Mouse (Mus musculus): ENCODE results near the gene Bid.

The Bid gene

DNA sequence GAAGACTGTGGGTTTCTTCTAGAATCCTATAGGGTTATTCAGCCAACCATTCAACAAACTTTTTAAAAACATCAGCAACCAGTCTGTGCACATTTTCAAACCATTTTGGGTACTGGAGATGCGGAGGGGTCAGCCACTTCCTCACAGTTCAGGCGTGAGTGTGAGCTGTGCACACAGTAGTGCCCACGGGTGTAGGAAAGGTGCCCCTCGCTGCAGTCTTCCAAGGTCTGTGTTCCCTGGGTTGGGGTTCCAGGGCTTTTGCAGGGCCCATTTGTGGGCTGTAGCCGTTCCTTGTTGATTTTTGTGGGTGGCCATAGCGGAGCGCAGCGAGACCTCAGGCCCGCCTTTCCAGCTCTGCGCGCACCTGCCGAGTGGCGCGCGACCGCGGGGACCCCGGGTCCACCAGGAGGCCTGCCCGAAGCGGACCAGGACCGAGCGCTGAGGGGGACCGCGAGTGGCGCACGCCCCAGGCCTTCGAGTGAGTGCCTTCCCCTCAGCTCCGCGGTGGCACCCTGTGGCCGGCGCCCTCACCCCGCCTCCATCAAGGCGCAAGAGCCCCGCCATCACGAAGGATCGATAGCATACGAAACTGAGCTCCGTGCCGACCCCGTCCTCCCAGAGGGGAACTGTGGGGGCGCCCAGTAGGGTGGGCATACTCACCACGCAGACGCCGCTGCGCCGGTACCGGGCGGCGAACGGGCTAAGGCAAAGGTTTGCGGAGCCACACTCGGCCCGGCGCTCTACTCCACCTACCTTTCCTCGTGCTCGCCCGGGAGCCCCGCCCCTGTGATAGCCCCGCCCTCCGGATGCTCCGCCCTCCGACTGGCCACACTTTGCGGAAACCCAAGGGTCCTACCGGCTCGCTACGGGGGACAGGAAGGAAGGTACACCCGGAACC is at the start of gene Bid:
Bid (minus strand) TSS at position 780 of the 898 bp plus-strand sequence.
- DNase-seq (ENCODE audit: low spot score) = peak; percentile 93

DNA sequence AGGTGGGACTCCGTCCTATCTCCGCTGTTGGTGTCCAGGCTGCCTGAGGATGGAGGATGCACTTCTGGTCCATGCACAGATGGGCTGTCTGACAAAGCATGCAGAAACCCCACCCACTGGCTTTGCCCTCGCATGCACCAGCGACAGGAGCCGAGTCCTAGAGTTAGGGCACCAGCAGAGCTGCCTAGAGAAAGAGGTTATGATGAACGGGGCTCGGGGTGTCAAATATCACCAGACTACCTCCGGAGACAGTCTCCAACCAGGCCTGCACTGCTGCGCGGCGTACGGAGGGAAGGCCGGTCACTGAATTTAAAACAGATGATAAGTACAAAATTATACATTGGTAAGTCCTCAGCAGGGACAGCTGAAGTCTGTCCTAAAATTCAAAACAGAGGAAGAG is 49.2 kb upstream of the Bid start:
- DNase-seq (ENCODE audit: low spot score) = no peak

DNA sequence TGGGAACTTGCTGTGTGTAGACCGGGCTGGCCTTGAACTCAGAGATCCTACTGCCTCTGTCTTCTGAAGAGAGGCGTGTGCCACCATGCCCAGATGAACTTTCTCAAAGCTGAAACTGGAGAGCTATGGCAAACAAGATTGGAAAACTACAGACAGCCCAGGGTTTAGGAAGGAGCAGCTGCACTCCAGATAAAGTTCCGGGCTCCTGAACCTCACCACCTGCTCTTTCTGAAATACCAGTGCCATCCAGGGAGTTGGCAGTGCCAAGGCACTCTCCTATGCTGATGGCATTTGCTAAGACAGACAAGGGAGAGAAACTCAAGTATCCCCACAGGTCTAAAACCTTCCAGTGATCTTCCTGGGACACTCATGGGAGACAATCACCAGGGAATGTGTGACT is 47.5 kb upstream of the Bid start:
- no peak for DNase-seq (ENCODE audit: low spot score)

DNA sequence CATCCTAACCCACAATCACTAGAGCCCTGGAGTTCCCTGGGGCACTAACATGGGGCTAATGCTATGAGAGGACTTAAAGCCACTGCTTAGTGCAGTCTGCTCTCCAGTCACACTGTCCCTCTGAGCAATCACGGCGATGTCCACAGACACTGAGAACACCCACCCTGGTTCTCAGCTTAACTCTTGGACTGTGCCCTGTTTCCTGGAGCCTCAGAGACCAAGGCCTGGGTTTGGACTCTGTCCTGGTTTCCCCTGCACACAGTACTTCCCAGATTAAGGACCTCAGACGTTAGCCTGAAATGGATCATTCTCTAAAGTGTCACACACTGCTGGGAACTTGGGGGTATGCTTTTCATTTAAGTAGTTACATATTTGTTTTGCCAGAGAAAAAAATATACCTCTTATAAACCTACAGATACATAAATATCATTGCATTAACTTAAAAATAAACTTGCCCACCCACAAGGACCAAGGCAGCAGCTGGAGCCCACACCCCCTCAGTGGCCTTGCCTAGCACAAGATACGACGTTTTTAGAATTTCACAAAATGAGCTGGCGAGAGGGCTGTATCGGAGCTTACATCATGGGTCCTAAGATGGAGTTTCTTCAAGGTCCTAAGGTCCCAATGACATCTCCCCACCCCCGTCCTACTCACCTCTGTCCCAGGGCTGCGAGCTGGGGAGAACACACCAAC is 43.8 kb upstream of the Bid start:
- DNase-seq (ENCODE audit: low spot score) = no peak

DNA sequence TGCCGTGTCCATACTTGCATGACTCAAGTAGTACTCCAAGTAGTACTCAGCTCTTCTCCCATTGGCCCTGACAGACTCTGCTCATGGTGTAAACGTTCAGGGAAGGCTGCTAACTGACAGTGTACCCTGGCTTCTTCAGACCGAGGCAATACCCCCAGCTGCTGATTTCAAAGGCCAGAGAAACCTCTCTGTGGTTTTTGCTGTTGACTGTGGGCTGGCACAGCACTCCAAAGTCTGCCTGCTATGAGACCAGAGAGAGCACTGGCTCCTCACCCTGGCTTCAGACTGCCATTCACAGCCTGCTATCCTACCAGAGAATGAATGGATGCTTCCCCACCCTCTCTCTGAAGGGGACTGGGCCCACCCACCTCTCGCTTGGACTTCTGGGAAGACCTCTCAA is 40.7 kb upstream of the Bid start:
- DNase-seq (ENCODE audit: low spot score) = no peak

DNA sequence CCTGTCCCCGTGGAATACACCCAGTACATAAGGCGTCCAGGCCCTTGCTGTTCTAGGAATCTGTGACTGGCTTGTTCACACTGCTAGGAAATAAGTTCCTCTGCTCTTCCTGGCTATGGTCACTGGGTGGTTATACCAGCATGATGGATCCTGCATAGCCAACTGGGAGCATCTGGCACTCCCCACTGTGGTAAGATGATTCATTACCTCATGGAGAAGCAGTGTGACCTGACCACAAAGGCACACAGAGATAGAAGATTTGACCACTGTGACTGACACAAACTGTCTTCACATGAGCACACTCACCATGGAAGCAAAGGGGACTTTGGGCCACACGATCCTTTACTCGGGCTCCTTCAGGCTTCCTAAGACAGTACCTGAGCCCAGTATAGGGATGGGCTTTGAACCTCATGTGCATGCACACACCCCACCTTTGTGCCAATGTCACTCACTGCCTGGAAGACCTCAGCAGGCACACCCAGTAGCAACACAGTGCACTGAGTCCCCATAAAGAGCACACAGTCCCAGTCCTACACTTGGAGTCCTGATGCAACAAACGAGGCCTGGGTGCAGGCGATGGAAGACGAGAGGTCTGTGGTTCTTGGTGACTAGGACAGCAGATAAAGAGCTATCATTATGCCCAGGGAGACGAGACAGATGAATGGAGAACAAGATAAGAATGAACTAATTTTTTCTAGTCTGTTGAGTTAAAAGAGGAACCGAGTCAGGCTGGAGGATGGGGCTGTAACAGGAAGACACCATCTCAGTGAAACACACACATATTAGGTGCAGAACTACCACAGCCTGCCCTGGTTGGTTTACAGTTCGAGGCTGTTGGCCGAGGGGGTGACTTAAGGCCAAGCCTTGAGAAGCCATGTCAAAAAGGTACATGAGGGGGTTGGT is 39.9 kb upstream of the Bid start:
- DNase-seq (ENCODE audit: low spot score) = no peak

DNA sequence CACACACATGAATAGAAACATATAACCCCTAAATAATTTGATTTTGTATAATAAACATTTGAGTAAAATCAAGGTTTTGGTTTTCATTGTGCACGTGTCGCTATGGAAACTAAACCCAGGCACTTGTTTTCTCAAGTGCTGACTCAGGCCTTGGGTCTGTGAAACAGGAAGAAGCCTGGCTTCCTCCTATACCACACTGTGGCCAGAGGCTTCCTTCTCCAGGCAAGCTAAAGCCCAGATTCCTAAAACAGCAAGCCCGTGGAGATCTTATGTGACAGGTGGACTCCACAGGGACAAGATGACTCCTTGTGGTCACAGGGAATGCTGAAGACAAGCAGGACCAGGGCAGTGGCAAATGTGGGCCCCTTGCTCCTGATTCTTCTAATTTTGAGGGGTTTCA is 38.6 kb upstream of the Bid start:
- DNase-seq (ENCODE audit: low spot score) = no peak

DNA sequence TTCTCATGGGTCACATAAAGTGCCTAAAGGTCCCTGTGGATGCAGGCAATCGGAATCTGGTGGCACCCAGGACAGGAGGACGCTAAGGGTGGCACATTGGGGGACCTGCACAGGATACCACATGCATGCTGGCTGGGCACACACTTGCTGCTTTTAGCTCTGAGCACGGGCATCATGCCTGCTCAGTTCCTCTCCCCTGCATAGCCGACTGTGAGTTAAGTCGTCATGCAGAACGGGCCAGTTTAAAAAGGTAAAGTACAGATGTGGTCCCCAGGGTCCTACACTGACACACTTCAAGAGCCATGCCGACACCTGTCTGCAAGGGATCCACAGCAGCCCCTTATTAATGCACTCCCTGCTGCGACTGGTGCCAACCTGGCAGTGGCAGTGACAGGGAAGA is 37.6 kb upstream of the Bid start:
- DNase-seq (ENCODE audit: low spot score) = no peak

DNA sequence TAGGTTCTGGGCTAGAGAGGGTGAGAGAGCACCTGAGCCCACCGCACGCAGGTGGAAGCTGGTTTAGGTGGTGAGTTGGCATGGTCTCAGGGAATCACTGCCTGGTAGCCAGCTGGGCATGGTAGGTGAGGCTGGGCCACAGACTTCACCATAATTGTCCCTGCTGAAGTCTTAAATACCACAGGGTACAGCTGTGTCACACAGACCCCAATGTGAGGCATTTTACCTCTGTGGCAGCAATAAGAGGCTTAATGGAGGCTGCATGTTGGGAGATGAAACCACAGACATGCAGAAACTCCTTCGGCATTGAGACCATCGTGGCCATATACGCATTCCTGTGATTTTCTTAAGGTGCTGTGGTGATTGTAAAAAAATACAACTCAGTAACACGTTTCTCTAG is 35.8 kb upstream of the Bid start:
- no peak for DNase-seq (ENCODE audit: low spot score)

DNA sequence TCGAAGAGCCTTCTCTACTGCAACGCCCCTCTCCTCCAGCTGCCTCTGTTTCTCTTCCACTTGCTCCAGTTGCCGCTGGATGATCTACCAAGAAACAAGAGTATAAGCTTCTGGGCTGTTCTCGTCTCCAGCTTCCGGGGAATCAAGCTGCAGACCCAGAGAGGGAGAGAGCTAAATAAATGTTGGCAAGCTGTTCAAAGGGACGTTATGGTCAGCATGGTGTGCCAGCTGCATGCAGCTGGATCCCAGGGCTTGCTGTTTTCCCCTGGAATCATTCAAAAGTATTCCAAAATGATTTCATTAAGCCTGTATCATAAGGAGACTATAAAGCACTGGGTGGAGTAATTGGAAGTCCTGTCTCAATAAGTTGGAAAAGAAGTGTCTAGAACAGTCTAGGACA is 34.7 kb upstream of the Bid start:
- no peak for DNase-seq (ENCODE audit: low spot score)

DNA sequence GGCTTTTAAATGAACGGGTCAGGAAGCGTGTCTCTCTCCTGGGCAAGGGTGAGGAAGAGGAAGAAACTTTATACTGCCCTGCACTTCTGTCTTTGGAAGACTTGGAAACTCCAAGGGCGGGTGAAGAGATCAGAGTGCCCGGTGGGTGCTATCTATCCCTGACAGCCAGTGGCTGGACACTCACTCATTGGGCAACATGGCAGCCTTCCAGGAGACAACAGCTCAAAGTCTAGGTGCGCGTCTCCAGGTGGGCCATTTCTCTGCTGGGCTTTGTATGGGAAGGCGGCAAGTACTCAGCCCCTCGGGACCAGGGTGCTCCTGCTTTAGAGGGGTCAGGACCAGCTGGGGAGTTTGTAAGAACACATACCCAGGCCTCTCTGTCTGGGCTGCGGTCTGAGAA is 28.9 kb upstream of the Bid start:
- no peak for DNase-seq (ENCODE audit: low spot score)

DNA sequence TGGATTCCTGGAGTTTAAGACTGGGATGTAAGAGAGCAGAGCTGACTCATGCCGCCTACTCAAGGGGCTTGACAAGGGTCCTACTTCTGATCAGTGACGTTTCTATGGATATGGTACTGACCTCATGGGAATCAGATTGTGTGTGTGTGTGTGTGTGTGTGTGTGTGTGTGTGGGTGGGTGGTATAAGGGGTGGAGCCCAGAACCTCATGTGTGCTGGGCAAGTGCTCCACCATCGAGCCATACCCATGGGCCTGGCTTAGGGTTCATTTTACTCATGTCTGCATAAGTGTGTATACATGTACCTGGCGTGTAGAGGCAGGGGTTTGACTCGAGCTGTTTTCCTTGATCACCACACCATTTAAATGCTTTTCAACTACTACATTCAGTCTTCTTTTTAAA is 27.3 kb upstream of the Bid start:
- no peak for DNase-seq (ENCODE audit: low spot score)

DNA sequence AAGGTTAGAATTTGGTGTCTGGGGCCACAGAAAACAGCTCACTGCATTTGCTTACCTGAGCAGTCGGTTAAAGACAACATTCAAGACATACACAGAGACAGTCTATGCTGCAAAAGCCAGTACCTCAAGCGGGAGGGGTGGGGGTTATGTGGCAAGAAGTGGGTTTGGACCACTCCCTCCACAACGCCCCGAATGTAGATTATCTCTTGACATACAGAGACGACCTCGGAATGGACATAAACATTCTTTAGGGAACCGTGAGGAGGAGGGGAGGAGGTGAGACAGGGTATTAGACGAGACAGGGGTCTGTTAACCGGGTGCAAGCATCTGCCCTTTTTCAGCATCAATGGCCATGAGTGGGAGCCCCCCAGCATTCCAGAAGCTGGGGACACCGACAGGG is 26.9 kb upstream of the Bid start:
- DNase-seq (ENCODE audit: low spot score) = no peak

DNA sequence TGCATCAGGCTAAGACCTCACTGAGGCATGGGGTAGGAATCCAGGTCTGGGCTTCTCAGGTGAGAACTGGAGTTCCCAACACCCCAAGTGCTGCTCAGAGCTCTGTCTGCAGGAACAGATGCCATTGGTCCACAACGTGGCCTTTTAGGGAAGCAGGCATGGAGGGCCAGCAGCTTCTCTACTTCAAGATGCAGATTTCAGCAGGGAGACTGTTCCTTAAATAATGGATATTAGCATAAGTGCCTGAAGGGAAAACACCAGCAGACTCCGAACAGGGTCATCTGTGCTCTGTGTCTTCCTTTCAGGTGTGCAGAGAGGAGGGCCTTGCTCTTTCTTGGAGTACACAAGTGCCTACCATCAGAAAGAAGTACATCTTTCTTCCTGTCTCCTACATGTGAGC is 26.4 kb upstream of the Bid start:
- DNase-seq (ENCODE audit: low spot score) = no peak

DNA sequence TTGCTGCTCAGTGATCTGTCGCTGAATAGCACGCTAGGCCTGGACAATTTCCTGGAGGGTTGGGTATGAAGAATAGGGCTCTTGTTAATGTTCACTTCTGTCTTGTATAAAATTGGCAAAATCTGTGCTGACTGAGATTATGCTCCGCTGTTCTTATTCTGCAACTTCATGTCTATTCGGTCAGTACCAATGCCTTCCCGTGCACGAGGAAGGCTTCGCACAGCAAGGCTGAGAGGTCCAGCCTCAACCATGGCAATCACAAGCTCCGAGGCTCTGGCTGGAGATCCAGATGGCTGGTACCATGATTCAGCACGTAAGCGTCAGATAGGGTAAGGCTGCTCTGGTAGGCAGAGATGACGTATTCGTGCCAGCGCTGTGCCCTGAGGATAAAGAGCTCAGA is 24.9 kb upstream of the Bid start:
- no peak for DNase-seq (ENCODE audit: low spot score)

DNA sequence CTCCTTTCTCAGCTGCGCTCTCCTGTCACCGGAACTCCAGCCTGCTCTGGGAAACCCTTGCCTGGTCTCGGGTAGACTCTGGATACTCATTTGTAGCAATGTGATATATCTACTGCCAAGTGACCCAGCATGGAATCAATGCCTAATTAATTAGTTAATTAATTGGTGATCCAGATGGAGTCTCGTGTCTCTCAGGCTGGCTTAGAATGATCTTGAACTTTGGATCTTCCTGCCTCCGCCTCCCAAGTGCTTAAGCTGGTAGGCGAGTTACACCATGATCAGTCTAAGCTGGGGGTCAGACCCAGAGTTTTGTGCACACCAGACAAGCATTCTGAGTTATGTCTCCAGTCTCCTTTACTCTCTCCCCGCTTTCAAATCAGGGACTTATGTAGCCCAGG is 24.4 kb upstream of the Bid start:
- DNase-seq (ENCODE audit: low spot score) = no peak

DNA sequence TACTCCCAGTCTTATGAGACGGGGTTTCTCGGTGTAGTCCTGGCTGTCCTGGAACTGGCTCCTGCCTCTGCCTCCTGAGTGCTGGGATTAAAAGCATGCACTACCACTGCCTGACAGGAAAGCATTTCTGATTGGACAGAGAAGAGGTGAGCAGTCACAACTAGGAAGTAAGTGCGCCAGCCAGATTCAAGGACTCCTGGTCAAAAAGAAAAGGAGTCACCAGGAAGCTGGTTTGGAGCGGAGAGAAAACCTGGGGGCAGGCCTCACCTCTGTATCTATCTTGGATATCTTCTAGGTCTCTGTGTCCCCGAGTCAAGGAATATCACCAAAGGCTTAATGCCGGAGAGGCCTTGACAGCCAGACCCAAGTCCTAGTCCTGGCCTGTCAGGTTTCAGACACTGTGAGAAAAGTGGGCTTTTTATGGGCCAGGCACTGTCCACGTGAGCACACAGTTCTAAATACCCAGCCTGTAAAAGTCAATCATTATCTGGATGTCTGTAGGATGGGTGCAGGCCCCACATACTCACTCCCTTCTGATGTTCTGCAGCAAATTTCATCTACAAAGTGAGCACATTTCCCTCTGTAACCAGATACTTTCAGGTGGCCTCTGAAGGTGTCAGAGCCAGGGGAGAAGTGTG is 23.9 kb upstream of the Bid start:
- no peak for DNase-seq (ENCODE audit: low spot score)

DNA sequence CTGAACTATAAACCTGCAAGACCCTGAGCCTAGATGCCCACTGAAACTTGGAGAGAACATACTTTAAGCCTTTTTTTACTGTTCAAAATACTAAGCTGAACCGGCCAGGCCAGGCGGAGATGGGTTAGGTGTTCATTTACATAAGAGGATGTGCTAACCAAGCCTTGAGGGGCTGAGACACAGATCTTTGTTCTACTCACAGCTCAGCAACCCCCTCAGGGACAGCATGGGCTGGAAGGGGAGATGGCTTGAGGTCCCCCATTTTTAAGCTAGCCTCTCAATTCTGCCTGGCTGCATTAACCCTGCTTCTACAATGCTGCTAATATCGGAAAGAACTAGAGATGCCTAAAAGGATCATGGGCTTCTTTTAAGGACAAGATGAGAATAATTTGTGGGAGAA is 23.1 kb upstream of the Bid start:
- no peak for DNase-seq (ENCODE audit: low spot score)

DNA sequence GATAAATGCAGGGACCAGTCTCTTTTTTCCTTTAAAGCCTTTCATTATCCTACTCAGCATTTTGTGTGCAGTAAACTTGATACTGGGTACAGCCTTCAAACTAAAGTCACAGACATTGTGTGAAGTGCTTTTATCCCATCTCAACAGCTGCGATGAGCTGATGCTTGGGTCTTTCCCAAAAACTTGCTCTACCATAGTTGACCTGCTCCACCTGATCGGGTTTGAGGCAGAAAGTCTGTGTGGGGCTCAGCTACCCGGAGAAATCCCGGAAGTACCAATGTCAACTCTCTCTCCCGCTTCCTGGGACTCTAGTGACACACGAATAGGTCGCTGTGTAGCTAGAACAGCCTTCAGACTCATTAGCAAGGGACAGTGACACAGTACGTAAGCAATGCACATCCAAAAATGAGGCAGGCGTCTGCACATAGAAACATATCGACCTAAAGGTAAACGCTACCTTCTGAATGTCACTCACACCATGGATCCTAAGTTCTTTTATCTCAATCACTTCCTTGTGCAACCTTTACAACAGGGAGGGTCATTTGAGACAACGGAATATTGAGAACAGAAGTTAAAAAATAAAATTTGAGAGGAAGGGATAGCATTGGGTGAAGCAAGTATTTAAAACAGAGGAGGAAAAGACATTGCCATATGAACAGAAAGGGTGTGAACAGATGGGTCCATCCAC is 22.3 kb upstream of the Bid start:
- no peak for DNase-seq (ENCODE audit: low spot score)

DNA sequence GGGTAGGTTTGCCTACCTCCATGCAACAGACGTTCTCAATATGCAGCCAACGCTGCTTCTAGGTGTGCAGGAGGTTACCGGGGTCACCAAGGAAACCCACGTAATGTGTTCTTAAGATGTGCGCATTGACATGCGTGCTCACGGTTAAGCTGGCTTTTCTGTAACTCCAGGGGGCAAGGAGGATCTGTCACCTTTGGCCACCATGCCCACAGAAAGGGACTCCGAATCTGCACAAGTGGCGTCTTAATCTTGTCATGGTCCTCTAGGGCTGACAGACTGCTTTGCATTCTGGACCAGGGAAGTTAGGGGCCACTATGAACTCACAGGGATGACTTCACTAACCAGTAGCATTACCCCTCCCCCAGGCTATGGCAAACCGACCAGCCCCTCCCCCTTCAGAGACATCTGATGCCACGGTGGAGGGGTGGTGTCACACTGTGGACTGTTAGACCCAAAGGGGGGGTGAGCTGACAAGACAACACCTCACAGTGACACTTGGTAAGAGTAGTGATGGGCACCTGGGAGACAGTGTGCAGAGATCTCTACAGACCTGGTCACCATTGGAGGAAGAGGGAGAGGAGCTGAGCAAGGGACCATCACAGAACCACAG is 21.5 kb upstream of the Bid start:
- no peak for DNase-seq (ENCODE audit: low spot score)

DNA sequence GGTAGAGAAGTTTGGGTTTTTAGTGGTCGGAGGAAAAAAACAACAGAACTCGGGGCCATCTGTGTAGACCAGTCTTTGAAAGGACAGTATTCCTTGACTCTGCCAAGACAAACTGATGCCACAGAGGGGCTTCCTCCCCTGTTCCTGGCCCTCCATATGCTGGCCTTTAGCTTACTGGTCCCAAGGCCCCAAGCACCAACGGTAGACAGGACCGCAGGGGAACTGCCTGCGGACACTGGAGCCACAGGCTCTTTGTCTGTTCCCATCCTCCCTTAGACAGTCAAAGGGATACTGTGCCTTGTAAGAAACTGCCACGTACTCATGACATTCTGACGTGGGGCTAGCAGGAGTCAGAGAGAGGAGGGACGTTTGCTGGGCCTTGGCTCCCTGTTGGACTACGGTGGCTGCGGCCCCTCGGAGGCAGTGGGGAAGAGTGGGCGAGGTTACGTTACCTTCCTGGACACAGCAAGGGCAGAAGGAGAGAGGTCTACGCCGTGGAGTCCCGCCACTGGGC is 20.5 kb upstream of the Bid start:
- no peak for DNase-seq (ENCODE audit: low spot score)
